Mouse (Mus musculus) adrenal gland, adult 18-20 months (tissue): ENCODE results near the gene Fancc. TPM values are rescaled to one million over a fixed set of nuclear protein-coding genes. Genes with fewer than 3 reads are reported as not detected.
A peak's percentile ranks its signal among the peaks of the same experiment; 100 is the strongest.

Experiments
- DNase-seq, 2 experiments: peaks; one replicate each; pipeline ENCODE4 v3.0.0; 2021 to 2022; ENCODE audit warnings: low spot score in 2 of 2
- total RNA-seq, 2 experiments: library from RNA; stranded (reverse); gene quantifications; 1 replicate in 1 of 2; 2 replicates in 1 of 2; pipeline ENCODE4 v1.2.3; 2021

Gene Fancc
- total RNA-seq, 2 experiments from 2014 or later = 6.9 to 8.1 TPM

- no peak for DNase-seq
These were observed 248.8 kb downstream of the Fancc start for GRCm38 (mm10) chr13:63248318-63248717.

- DNase-seq = no peak
These were observed 249.4 kb downstream of the Fancc start for GRCm38 (mm10) chr13:63247631-63248030.

GRCm38 (mm10) chr13:63247041-63247440 lies 250.0 kb downstream of the Fancc start:
- DNase-seq = no peak

GRCm38 (mm10) chr13:63246332-63246940 lies 250.6 kb downstream of the Fancc start:
- DNase-seq = peak in 1 of 2 experiments; percentile 23

- no peak for DNase-seq
These were observed 251.3 kb downstream of the Fancc start for GRCm38 (mm10) chr13:63245812-63246211.

GRCm38 (mm10) chr13:63245218-63245617 lies 251.9 kb downstream of the Fancc start:
- no peak for DNase-seq

GRCm38 (mm10) chr13:63244425-63244824 lies 252.7 kb downstream of the Fancc start:
- DNase-seq = no peak

- DNase-seq = peak in 1 of 2 experiments; percentile 37
These were observed 253.5 kb downstream of the Fancc start for GRCm38 (mm10) chr13:63243586-63243985.

- peak in 1 of 2 experiments; percentile 34 for DNase-seq
These were observed 254.5 kb downstream of the Fancc start for GRCm38 (mm10) chr13:63242401-63243192.

- peak; percentile 4 to 21 for DNase-seq
These were observed 255.4 kb downstream of the Fancc start for GRCm38 (mm10) chr13:63241665-63242064.

GRCm38 (mm10) chr13:63240835-63241234 lies 256.2 kb downstream of the Fancc start:
- DNase-seq = peak in 1 of 2 experiments; percentile 26

- peak; percentile 89 for DNase-seq
These were observed 257.0 kb downstream of the Fancc start for GRCm38 (mm10) chr13:63239877-63240671.

GRCm38 (mm10) chr13:63239301-63239804 lies 257.7 kb downstream of the Fancc start:
- DNase-seq = peak in 1 of 2 experiments; percentile 28

- no peak for DNase-seq
These were observed 259.0 kb downstream of the Fancc start for GRCm38 (mm10) chr13:63238045-63238444.

- no peak for DNase-seq
These were observed 260.8 kb downstream of the Fancc start for GRCm38 (mm10) chr13:63236159-63236893.

- DNase-seq = no peak
These were observed 261.5 kb downstream of the Fancc start for GRCm38 (mm10) chr13:63235551-63235950.
